Mouse (Mus musculus) midbrain, embryonic 10.5 days (tissue): ENCODE data around the gene Ywhah. TPM values are rescaled to one million over a fixed set of nuclear protein-coding genes. Genes with fewer than 3 reads are reported as not detected.

Experiments used
- polyA plus RNA-seq: library from polyadenylated mRNA; unstranded; fragments of >200 nt; fragmentation: Nextera tagmentation; extraction: Ambion mirVana; gene quantifications from 2 replicates; pipeline ENCODE4 v1.2.1, GENCODE M21; 2016

Ywhah gene
- polyA plus RNA-seq, 1 experiment from 2014 or later: 467 TPM

Other genes with a start within 250 kb of the Ywhah start
- 79.9 and 82.1 TPM in 2 replicates for gene Pisd, start 233.2 kb upstream of the Ywhah start, polyA plus RNA-seq
- not detected in 2 replicates for gene Gm20671, start 191.7 kb upstream of the Ywhah start, polyA plus RNA-seq
- 14.6 and 17.9 TPM in 2 replicates for gene Prr14l, start 164.6 kb upstream of the Ywhah start, polyA plus RNA-seq
- 30.9 and 37.1 TPM in 2 replicates for gene Depdc5, start 155.1 kb upstream of the Ywhah start, polyA plus RNA-seq
- gene Slc5a1, start 85.4 kb downstream of the Ywhah start, polyA plus RNA-seq: not detected in 2 replicates
- gene Spon2, start 199.6 kb downstream of the Ywhah start, polyA plus RNA-seq: 3.4 and 3.5 TPM in 2 replicates